Mouse (Mus musculus): Measurements from ENCODE around the gene Psmd11.

Gene Psmd11

GRCm38 (mm10) chr11:80482921-80483320, 54.5 kb downstream of the Psmd11 start:
- DNase-seq, result no peak

GRCm38 (mm10) chr11:80483536-80484067, 55.2 kb downstream of the Psmd11 start:
- DNase-seq, result no peak

GRCm38 (mm10) chr11:80484191-80484791, 55.9 kb downstream of the Psmd11 start:
- no peak for DNase-seq

- no peak for DNase-seq
Measured at GRCm38 (mm10) chr11:80485120-80485551, 56.7 kb downstream of the Psmd11 start.

GRCm38 (mm10) chr11:80485622-80486206, 57.3 kb downstream of the Psmd11 start:
- no peak for DNase-seq

- DNase-seq, result no peak
Measured at GRCm38 (mm10) chr11:80487904-80488587, 59.6 kb downstream of the Psmd11 start.

GRCm38 (mm10) chr11:80489172-80489881, 60.9 kb downstream of the Psmd11 start:
- DNase-seq, result no peak

GRCm38 (mm10) chr11:80489882-80490196, 61.4 kb downstream of the Psmd11 start:
- no peak for DNase-seq

GRCm38 (mm10) chr11:80490831-80491230, 62.4 kb downstream of the Psmd11 start:
- DNase-seq, result no peak

- no peak for DNase-seq
Measured at GRCm38 (mm10) chr11:80493186-80493585, 64.8 kb downstream of the Psmd11 start.

- no peak for DNase-seq
Measured at GRCm38 (mm10) chr11:80494852-80495251, 66.4 kb downstream of the Psmd11 start.

- DNase-seq, result no peak
Measured at GRCm38 (mm10) chr11:80495972-80496371, 67.6 kb downstream of the Psmd11 start.

GRCm38 (mm10) chr11:80496640-80497039, 68.2 kb downstream of the Psmd11 start:
- no peak for DNase-seq

- DNase-seq, result no peak
Measured at GRCm38 (mm10) chr11:80497225-80497919, 69.0 kb downstream of the Psmd11 start.

- DNase-seq, result no peak
Measured at GRCm38 (mm10) chr11:80498328-80499070, 70.1 kb downstream of the Psmd11 start.

GRCm38 (mm10) chr11:80499550-80499952, 71.1 kb downstream of the Psmd11 start:
- DNase-seq, result no peak

GRCm38 (mm10) chr11:80503281-80503680, 74.9 kb downstream of the Psmd11 start:
- DNase-seq, result no peak

- DNase-seq, result no peak
Measured at GRCm38 (mm10) chr11:80503726-80504452, 75.5 kb downstream of the Psmd11 start.

- DNase-seq, result no peak
Measured at GRCm38 (mm10) chr11:80504519-80505385, 76.3 kb downstream of the Psmd11 start.

- DNase-seq, result no peak
Measured at GRCm38 (mm10) chr11:80505581-80505980, 77.2 kb downstream of the Psmd11 start.

All from kidney, postnatal 14 days (tissue).